ENCODE assay signal across 12 mouse cellular contexts in the genomic region with DNA sequence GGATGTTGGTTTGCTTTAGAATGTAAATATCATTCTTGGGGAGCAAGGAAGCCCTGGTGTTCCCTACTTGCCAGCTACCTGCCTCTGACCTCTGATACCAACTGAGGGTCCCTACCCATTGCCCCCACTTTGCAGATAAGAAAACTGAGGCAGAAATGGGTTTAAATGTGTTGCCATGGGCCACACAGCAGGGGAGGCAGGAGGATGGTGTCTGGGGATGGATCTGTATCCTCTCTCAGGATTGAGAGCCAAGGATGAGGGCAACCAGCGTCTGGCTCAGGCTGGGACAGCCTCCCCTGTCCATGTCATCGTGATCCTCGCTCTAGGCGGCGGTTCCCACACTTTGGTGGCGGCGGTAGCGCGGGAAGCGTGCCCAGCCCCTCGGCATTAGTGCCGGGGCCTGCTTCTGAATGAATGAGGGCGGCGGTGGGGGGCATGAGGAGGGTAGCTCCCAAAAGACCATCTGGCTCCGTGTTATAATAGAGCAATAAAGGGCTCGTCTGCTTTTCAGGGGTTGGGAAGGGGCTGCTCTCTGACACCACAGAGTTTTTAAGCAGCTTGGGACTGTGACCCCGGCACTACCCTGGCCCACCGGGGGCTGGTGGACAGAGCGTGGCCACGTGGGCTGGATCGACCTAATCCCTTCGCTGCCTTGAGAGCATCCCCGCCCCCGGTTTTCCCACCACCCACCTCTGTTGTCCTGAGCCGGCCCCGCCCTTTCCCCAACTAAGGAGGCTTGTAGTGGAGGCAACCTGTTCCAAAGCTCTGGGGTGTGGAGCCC. TPM values are rescaled to one million over a fixed set of nuclear protein-coding genes. Genes with fewer than 3 reads are reported as not detected.
DNase-seq lines count a peak whose midpoint lies in the region; ATAC-seq and TF ChIP-seq lines count a peak whose summit lies in the region.
"Had no signal": no experiment of that assay in that cellular context is flagged by ENCODE, and none has a peak within 500 bp of the region (broad histone marks: within the 10 kb centered on the region; RNA-seq: fewer than 3 reads in every experiment).

No protein-coding gene starts in this region.

- H3K27me3 ChIP-seq in embryonic facial prominence, embryonic 10.5 days (replicated peaks; ENCODE audit: low read depth, poor library complexity, severe bottlenecking), result peaks cover 97% of the 10 kb centered on the region
- peaks cover 49% of the 10 kb centered on the region for H3K27me3 ChIP-seq in hindbrain, embryonic 13.5 days
- H3K27me3 ChIP-seq in midbrain, embryonic 16.5 days (ENCODE audit: control insufficient read depth, insufficient read depth, low read depth, low read length), result peaks cover 3% of the 10 kb centered on the region; the same call in 1 of the 2 replicates

- peak overlapping the region; percentile 54; the same call in 1 of the 2 replicates for H3K27ac ChIP-seq in embryonic facial prominence, embryonic 10.5 days (replicated peaks)
- no peak overlapping the region for H3K27ac ChIP-seq in hindbrain, embryonic 13.5 days
- no peak overlapping the region for H3K27ac ChIP-seq in midbrain, embryonic 16.5 days (ENCODE audit: low read length)
- H3K27ac ChIP-seq in layer of hippocampus, adult 2 months, result no peak overlapping the region
- H3K27ac ChIP-seq: left cerebral cortex, adult 2 months had no signal

- H3K9ac ChIP-seq in hindbrain, embryonic 13.5 days, result no peak overlapping the region
- H3K9ac ChIP-seq in midbrain, embryonic 16.5 days (ENCODE audit: low read depth, low read length), result peak overlapping the region; percentile 16

- 2% methylated on average over 26 of the region's 26 CpGs for WGBS in embryonic facial prominence, embryonic 10.5 days
- WGBS in hindbrain, embryonic 13.5 days, result under 1% methylated on average over 26 of the region's 26 CpGs
- WGBS in midbrain, embryonic 16.5 days, result 1% methylated on average over 26 of the region's 26 CpGs

- H3K9me3 ChIP-seq in embryonic facial prominence, embryonic 10.5 days, result no peaks in the 10 kb centered on the region
- H3K9me3 ChIP-seq in hindbrain, embryonic 13.5 days, result no peaks in the 10 kb centered on the region
- no peaks in the 10 kb centered on the region for H3K9me3 ChIP-seq in midbrain, embryonic 16.5 days (replicated peaks; ENCODE audit: control insufficient read depth, low read length, poor library complexity, severe bottlenecking)

- peaks cover 66% of the 10 kb centered on the region for H3K4me1 ChIP-seq in embryonic facial prominence, embryonic 10.5 days
- peaks cover 54% of the 10 kb centered on the region for H3K4me1 ChIP-seq in hindbrain, embryonic 13.5 days (replicated peaks)
- H3K4me1 ChIP-seq in midbrain, embryonic 16.5 days (ENCODE audit: control insufficient read depth, insufficient read depth, low read length), result peaks cover 10% of the 10 kb centered on the region; the same call in 1 of the 2 replicates

- no peak for TF ChIP-seq CTCF in layer of hippocampus, adult 2 months (conservative IDR thresholded peaks at IDR 0.05)

- peak; percentile 32 for DNase-seq in cerebellum, adult 11-12 months
- DNase-seq in cerebellum, adult 9-11 months, result no peak
- peak; percentile 66 for DNase-seq in embryonic facial prominence, embryonic 10.5 days (ENCODE audit: low spot score)
- DNase-seq in adrenal gland, adult (ENCODE audit: inconsistent age in 2 of 2, low spot score in 1 of 2), result no peak
- no peak for DNase-seq in layer of hippocampus, adult 2 months (ENCODE audit: low spot score in 2 of 2)
- DNase-seq in right cerebral cortex, postnatal 36 days (ENCODE audit: low spot score in 2 of 2), result no peak
- DNase-seq: lung, postnatal 10 days had no signal

- H3K4me2 ChIP-seq in hindbrain, embryonic 13.5 days, result peak overlapping the region; percentile 35
- peak overlapping the region; percentile 36 for H3K4me2 ChIP-seq in midbrain, embryonic 16.5 days (ENCODE audit: low read length)

- no peaks in the 10 kb centered on the region for H3K36me3 ChIP-seq in embryonic facial prominence, embryonic 10.5 days (replicated peaks)
- no peaks in the 10 kb centered on the region for H3K36me3 ChIP-seq in hindbrain, embryonic 13.5 days
- no peaks in the 10 kb centered on the region for H3K36me3 ChIP-seq in midbrain, embryonic 16.5 days (ENCODE audit: control insufficient read depth, insufficient read depth, low read length)

- H3K4me3 ChIP-seq in embryonic facial prominence, embryonic 10.5 days, result peak overlapping the region; percentile 32
- no peak overlapping the region for H3K4me3 ChIP-seq in hindbrain, embryonic 13.5 days
- no peak overlapping the region for H3K4me3 ChIP-seq in midbrain, embryonic 16.5 days (ENCODE audit: low read depth, low read length)
- no peak overlapping the region for H3K4me3 ChIP-seq in layer of hippocampus, adult 2 months
- H3K4me3 ChIP-seq: left cerebral cortex, adult 2 months had no signal

- peak; percentile 31 for ATAC-seq in hindbrain, embryonic 13.5 days (ENCODE audit: low FRiP score)
- ATAC-seq in midbrain, embryonic 16.5 days, result peak; percentile 34; the same call in 1 of the 2 replicates
- ATAC-seq: Patski had no signal

RNA-seq across cellular contexts. Expression of gene Hes5, which starts 8.1 kb away (rescaled TPM):
- 84.4 and 151 TPM in 2 replicates for polyA plus RNA-seq in embryonic facial prominence, embryonic 10.5 days (2016; fragmentation: Nextera tagmentation; extraction: Ambion mirVana)
- polyA plus RNA-seq in hindbrain, embryonic 13.5 days (2015; fragmentation: Nextera tagmentation; extraction: Ambion mirVana), result 154 and 185 TPM in 2 replicates
- 107 and 135 TPM in 2 replicates for polyA plus RNA-seq in midbrain, embryonic 16.5 days (2015; fragmentation: Nextera tagmentation; extraction: Ambion mirVana)
- 10 to 100 TPM; 24.7 to 30.7 TPM for total RNA-seq in layer of hippocampus, adult 2 months (2021)
- total RNA-seq: granulocyte monocyte progenitor cell, adult 5-6 weeks had no signal
- polyA plus RNA-seq: Patski had no signal

RNA-seq across cellular contexts. Expression of gene Pank4, which starts 11.3 kb away (rescaled TPM):
- 49.2 and 50.1 TPM in 2 replicates for polyA plus RNA-seq in embryonic facial prominence, embryonic 10.5 days (2016; fragmentation: Nextera tagmentation; extraction: Ambion mirVana)
- 37.4 and 38.1 TPM in 2 replicates for polyA plus RNA-seq in hindbrain, embryonic 13.5 days (2015; fragmentation: Nextera tagmentation; extraction: Ambion mirVana)
- polyA plus RNA-seq in midbrain, embryonic 16.5 days (2015; fragmentation: Nextera tagmentation; extraction: Ambion mirVana), result 42.1 and 45.5 TPM in 2 replicates
- total RNA-seq in layer of hippocampus, adult 2 months (2021), result 10 to 100 TPM; 41.8 to 43.0 TPM

RNA-seq across cellular contexts. Expression of gene Tnfrsf14, which starts 24.3 kb away (rescaled TPM):
- 0.45 and 1.4 TPM in 2 replicates for polyA plus RNA-seq in embryonic facial prominence, embryonic 10.5 days (2016; fragmentation: Nextera tagmentation; extraction: Ambion mirVana)
- 0.22 and 0.25 TPM in 2 replicates for polyA plus RNA-seq in hindbrain, embryonic 13.5 days (2015; fragmentation: Nextera tagmentation; extraction: Ambion mirVana)
- polyA plus RNA-seq in midbrain, embryonic 16.5 days (2015; fragmentation: Nextera tagmentation; extraction: Ambion mirVana), result 0.42 TPM in 1 of 2 replicates, not detected in the other
- 1 to 10 TPM in 1 of 2 experiments, under 1 TPM in 1; 0.84 to 1.3 TPM for total RNA-seq in layer of hippocampus, adult 2 months (2021)

RNA-seq across cellular contexts. Expression of gene Fam213b, which starts 53.7 kb away (rescaled TPM):
- 41.2 and 42.3 TPM in 2 replicates for polyA plus RNA-seq in embryonic facial prominence, embryonic 10.5 days (2016; fragmentation: Nextera tagmentation; extraction: Ambion mirVana)
- polyA plus RNA-seq in hindbrain, embryonic 13.5 days (2015; fragmentation: Nextera tagmentation; extraction: Ambion mirVana), result 44.1 and 48.8 TPM in 2 replicates
- 59.3 and 64.5 TPM in 2 replicates for polyA plus RNA-seq in midbrain, embryonic 16.5 days (2015; fragmentation: Nextera tagmentation; extraction: Ambion mirVana)
- 10 to 100 TPM; 48.1 to 48.9 TPM for total RNA-seq in layer of hippocampus, adult 2 months (2021)

Comparison
In these comparisons a context has a peak if more than half of its experiments do, and no peak if none do; other contexts are left out.
1. DNase-seq: peak in cerebellum, adult 11-12 months (single experiment) and embryonic facial prominence, embryonic 10.5 days (single experiment); none in cerebellum, adult 9-11 months (single experiment), adrenal gland, adult (0 of 2), layer of hippocampus, adult 2 months (0 of 2) and right cerebral cortex, postnatal 36 days (0 of 2).